Mouse (Mus musculus) cerebellum, postnatal 14 days (tissue): ENCODE measurements around the gene Rasgrp2.

Experiments used
- DNase-seq, 2 experiments: peaks; one replicate each; pipeline ENCODE4 v3.0.0; 2021; ENCODE audit warnings: mixed read lengths in 2 of 2

The Rasgrp2 gene

DNA sequence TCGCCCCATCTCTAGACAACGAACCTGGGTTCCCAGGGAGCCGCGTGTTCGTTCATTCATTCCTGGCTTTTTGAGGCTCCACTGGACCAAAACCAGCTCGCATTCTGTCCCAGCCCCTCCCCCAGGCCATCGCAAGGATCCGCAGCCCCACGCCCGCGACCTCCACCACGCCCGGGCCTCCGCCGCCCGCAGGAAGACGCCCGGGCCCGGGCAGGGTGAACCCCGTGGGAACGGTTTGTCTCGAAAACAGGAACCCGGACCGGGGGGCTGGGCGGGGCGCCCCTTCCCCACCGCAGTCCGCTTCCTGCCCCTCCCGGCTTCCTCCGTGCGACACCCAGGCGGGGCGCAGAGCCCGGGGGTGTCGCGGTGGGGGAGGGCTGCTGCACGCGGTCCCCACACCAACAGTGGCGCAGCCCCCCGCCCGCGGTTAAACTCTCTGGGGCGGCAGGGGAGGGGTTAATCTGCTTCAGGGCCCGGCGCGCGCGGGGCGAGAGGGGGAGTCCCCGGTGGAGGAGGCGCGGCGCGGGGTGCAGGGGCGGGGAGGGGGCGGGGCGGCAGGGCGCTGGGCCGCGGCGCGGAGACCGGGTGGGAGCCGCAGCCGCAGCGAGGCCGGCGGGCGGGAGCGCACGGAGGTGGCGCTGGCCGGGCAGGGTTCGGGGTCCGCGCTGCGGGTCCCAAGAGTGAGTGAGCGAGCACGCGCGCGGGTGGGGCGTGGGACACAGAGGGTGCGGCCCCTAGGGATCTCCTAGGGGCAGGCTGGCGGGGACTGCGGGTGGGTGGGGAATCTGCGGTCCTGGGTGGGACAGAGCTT is at the start of gene Rasgrp2:
Gene Rasgrp2 (plus strand): TSS at position 56 of the 811 bp plus-strand sequence.
- peak; percentile 46 to 56 for DNase-seq

DNA sequence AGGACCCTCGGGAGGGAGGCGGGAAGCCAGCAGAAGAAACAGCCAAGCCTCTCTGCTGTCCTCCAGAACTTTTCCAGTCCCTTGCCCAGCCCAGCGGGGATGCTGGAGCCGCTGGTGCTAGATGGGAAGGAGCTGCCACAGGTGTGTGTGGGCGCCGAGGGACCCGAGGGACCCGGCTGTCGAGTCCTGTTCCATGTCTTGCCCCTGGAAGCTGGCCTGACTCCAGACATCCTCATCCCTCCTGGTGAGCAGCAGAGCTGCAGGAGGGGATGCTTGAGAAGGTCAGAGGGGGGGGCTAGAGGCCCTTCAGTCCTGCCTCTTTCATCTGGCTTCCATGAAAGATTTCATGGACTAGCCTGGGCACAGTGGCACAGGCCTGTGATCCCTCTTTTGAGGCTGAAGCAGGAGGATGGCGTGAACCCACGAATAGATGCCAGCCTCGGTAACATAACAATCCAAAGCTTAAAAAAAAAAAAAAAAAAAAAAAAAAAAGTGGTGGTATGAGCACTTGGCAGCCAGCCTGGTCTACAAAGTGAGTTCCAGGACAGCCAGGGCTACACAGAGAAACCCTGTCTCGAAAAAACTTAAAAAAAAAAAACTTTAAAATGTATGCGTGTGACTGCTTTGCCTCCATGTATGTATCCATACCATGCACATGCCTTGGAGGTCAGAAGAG is 47.6 kb upstream of the Rasgrp2 start:
- DNase-seq: peak in 1 of 2 experiments; percentile 46

DNA sequence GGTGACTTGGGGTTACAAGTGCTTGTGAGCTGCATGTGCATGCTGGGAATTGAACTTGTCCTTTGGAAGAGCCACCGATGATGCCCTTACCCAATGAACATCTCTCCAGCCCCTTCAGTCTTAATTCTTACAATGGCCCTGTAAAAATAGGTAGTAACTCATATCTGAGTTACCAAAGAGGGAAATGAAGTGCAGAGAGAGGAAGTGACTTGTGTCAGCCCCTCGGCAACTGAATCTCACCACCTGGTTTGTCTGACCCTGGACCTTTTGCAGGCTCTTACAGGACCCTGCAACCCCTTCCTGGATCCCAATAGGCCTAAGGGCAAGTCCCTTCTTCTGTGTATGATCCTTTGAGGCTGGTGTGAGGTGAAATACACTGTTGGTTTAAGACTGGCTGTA is 47.0 kb upstream of the Rasgrp2 start:
- no peak for DNase-seq

DNA sequence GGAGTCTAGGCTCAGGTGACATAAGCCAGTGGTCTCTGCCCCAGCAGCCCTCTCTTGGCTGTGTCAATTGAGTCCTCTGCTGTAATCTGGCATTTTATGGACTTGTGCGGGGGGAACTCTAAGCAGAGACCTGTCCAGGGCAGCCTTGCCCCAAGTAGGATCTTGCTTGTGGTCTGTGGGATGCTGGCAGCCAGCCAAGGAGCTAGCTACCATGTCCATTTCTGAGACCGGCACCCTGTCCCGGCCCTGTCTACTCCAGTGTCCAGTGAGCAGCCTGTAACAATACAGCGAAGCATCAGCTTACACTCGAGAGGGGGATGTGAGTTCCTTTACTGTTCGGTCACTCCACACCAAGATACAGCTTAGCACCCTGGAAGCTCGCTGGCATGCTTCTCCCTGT is 45.1 kb upstream of the Rasgrp2 start:
- DNase-seq: no peak

DNA sequence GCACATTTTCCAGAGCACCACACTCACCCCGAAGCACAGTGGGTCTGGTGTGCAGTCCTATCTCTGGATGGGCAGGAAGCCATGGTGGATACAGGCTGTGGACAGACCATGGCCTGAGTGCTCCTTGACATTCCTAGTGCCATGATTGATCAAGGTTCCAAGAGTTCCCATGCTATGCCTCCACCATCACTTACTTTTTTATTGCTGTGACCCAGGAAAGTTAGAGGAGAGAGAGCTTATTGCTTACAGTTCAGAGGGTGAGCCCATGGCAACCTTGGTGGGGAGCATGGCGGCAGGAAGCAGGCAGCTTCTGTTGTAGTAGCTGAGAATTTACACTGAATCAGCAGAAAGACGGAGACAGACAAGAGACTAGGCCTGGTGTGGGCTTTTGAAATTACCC is 37.8 kb upstream of the Rasgrp2 start:
- no peak for DNase-seq

DNA sequence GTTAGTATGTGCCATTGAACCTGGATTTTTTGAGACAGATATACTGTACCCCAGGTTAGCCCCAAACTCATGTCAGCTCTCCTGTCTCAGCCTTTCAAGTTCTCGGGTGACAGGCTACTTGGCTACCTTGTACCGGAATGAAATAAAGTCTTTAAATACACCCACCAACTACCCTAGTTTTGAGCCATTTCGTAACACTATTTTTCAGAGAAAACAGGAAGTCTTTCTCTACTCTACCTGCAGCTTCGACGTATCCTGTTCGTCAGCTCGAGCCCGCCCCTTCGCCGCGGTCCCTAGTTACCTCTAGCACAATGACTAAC is 36.1 kb upstream of the Rasgrp2 start:
- no peak for DNase-seq

DNA sequence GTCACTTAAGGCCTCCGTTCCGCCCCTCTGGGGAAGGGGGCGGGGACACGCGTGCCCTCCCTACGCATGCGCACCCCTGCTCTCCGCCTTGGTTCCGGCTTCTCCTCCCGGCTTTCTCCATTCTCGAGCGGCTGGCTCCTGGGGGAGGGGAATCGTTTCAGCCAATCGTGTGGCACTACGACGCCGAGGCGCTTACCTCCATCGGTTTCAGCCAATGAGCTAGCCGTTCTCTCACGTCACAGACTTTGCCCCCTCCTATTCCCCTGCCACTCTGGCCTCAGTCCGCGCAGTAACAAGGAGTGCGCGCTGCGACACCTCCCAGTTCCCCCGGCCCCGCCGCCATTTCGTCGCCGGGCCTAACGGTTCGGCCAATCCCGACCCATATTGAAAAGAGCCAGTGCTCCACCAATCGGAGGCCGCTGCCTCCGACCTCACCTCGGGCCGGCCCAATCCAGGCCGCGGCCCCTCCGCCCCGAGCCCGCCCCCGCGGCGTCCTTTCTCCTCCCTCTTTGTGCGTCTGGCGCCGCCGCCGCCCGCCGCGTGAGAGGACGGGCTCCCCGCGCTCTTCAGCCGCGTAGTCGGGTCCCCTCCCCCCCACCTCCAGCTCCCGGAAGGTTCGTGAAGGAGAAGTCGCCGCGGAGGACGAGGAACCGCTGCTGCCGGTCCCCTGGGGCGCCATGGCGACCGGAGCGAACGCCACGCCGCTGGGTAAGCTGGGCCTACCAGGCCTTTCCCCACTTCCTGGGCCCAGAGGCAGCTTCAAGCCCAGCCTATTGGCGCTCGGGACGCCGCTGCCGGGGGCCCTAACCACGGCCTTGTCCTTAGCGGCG is 35.5 kb upstream of the Rasgrp2 start, which contains the start of gene Sf1:
Gene Sf1 (plus strand): TSS at position 280 of the 830 bp plus-strand sequence.
- DNase-seq: peak; percentile 100

DNA sequence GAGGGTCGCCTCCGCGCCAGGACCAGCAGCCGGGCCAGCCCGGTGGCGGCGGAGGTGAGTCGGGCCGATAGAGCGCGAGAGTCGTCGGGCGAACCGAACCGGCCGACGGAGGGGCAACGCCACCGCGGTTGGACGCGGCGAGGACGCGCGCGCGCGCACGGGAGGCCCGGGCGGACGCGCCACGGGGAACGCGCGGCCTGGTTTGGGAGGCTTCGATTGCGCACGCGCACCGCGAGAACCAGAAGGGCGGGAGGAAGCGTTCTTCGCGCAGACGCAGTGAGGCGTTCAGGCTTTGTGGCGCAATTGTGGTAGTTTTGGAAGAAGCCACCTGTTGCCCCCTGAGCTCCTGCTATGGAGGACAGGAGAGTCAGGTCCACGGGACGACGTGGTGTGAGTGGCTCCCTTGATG is 34.8 kb upstream of the Rasgrp2 start:
- peak; percentile 96 for DNase-seq

DNA sequence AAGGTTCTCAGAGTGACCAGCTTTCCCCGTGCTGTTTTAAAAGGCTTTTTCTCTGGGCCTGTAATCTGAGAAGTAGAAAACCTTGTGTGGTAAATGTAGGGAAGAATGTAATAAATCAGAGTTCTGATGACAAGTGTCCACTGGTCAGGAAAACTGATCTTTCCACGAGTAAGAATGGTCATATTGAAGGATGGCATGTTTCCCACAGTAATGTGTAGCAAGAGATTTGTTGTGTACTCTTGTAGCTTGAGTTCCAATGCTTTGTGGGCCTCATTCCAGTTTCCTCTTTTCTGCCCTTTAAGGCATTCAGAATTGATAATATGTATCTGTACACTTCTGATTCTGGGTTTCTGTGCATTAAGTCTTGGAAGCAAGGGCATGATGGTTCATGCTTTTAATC is 34.3 kb upstream of the Rasgrp2 start:
- no peak for DNase-seq

DNA sequence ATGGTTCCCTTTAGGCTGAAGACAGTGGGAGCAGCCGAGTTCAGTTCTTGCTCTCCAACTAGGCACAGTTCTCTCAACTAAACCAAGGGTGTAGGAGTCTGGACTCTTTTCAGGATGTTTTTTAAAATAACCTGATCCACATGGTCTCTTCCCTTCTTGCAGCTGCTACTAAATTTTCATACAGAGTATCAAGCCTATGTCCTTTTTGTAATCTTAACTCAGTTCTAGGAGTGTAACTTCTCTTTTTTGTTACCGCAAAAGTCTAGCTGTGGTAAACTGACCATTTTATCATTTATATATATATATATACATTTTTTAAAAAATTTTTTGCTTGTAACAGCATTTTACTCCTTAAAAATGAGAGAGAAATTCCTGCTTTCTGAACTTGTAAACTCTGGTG is 29.0 kb upstream of the Rasgrp2 start:
- no peak for DNase-seq

DNA sequence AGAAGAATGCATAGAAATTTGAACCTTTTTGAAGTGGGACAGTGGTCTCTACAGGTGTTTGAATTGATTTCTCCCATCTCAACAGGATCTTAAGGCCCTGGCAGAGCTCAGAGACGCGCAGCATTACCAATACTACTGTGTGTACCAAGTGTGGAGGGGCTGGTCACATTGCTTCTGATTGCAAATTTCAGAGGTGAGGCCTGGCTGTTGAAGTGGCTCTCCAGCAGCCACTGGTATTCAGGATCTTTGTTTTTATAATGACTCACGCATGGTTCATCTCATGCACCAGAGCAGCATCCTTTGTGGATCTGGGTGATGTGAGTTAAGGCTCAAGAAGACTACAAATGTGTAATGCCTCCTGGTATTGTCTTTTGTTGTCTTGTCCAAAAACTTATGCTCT is 26.7 kb upstream of the Rasgrp2 start:
- DNase-seq: no peak

DNA sequence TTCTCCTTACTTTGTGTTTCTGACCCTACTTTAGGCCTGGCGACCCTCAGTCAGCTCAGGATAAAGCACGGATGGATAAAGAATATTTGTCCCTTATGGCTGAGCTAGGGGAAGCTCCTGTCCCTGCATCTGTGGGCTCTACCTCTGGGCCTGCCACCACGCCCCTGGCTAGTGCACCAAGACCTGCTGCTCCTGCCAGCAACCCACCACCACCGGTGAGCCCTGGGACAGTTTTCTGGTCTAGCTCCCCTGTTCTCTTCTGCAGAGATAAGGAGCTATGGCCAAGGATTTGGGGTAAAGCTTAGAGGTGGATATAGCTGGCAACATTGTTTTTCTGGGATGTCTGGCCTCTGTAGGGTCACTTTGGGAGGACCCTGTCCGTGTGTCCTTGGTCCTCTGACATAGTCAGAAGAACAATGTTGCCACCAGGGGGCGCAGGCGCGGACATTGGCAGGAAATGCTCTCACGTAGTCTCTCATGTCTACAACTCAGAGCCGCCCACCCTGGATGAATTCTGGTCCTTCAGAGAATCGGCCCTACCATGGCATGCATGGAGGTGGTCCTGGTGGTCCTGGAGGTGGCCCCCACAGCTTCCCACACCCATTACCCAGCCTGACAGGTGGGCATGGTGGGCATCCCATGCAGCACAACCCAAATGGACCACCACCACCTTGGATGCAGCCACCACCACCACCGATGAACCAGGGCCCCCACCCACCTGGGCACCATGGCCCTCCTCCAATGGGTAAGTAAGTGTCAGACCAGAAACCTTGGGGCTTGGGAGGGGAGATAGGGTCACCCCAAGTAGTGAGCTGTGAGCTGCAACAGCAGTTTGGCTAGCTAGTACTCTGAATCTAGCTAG is 25.4 kb upstream of the Rasgrp2 start:
- peak; percentile 92 to 98 for DNase-seq

DNA sequence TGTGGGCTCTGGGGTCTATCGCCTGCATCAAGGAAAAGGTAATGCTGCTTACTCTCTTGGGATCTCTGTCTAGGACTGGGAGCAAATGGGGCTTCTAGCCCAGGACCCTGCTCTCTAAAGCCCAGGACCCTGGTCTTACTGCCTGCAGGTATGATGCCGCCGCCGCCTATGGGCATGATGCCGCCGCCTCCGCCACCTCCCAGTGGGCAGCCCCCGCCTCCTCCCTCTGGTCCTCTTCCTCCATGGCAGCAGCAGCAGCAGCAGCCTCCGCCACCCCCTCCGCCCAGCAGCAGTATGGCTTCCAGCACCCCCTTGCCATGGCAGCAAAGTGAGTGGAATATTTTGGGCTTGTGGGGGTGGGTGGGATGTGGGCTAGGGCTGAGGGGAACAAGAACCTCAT is 24.6 kb upstream of the Rasgrp2 start:
- DNase-seq: no peak

DNA sequence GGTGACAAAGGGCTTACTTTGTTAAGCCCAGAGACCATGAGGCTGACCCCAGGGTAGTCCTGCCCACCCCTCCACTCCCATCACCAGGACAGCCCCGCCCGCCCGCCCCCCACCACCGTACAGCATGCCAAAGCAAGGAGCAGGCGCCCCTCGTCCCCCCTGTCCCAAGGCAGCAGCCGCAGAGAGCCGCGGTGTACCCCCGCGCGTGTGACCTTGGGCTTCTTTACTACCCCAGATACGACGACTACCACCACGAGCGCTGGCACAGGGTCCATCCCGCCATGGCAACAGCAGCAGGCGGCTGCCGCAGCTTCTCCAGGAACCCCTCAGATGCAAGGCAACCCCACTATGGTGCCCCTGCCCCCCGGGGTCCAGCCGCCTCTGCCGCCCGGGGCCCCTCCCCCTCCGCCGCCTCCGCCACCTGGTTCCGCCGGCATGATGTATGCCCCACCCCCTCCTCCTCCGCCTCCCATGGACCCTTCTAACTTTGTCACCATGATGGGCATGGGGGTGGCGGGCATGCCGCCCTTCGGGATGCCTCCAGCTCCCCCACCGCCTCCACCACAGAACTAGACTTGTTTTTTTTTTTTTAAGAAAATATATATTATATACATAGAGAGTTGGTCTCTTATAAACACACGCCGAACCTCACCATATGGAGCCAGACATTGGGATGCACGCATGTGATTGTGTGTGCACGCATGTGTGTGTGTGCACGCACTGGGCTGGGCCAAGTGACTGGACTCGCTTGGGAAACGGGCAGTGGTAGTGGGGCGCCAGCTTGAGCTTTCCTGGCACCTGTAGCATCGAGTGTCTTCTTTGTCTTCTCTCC is 23.5 kb upstream of the Rasgrp2 start:
- peak in 1 of 2 experiments; percentile 49 for DNase-seq

DNA sequence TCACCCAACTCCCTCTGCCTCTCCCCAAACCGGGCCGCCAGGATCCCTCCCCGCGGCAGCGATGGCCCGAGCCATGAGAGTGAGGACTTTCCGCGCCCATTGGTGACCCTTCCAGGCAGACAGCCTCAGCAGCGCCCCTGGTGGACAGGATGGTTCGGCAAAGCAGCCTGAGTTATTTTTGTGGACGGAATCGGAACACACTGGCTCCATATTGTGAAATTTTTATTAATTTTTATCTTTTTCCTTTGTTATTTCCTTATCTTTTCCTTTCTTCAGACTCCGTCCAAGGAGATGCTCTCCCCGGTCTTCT is 22.9 kb upstream of the Rasgrp2 start:
- peak; percentile 84 to 95 for DNase-seq

DNA sequence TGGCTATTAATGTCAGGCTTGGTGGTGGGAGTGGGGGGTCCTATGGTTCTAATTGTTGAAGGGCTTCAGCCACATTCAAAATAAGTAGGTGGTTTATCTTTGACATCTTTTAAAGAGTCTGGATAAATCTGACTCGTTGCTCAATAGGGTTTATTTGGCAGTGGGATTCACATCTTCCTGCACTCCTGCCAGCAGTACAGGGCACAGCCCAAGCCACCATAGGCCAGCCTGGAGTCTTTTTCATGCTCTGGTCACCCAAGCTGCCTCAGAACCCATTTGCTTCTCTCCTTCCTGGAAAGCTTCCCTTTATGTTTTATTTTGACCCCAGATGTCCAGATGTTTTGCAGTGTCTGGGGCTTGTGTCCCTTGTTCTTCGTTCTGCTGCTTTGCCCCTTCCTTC is 22.5 kb upstream of the Rasgrp2 start:
- no peak for DNase-seq

DNA sequence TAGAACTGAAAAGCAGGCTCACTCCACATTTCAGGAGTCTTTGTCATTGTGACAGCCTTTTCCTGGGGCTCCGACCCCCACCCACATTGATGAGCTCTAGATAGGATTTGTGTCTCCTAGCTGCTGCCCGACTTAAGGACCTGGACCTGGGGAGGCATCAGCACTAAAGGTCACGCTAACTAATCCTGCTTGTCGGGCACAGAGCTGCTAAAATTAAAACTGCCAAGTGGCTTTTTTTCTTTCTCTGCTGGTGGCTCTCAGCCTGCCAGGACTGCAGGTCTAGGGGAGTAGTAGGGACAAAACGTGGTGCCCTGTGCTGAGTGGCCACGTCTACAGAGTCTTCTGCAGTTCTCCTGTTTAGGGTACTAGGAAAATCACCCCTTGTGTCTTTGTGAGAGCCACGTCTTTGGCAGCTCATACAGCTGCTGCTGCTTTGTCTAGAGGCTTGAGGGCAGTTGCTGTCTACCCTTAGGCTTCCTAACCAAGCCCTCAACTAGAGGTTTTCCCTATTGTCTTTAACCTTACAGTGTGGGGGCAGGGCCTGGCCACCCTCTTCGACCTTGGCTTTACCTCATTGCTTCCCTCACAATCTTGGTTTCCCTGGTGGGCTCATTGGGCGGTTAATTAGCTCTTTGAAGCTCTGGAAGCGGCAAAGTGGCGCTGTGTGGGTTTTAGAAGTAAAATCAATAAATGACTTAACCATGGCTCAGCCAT is 21.7 kb upstream of the Rasgrp2 start:
- DNase-seq: peak in 1 of 2 experiments; percentile 47

DNA sequence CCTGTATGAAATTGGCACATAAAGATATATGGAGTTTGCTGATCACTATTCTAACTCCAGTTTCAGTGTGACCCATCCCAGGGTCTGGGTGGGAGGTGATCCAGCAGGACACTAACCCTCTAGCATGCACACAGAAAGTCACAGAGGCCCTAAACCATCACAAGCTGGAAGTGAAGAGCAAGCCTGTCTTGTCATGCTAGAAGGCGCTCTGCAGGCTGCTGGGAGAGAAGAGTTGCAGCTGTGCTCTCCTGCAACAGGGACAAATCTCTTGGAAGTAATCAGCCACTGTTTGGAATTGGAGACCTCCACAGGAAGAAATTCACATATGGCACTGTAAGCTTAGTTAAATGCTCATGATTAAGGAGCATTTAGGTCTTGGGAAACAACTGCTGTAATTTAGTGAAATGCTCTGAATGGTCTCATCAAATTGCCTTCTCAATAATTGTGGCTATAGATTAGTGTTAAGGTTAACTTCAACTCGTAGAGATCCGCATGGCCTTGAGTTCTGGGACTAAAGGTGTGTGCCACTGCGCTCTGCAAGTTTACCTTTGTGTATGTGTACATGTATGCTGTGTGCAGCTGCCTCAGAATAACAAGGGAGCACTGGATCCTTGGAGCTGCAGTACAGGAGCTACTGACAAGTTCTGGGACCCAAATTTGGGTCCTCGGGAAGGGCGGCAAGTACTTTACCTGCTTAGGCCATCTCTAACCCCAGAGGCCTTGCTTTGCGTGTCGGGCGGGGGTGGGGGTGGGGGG is 18.6 kb upstream of the Rasgrp2 start:
- no peak for DNase-seq

DNA sequence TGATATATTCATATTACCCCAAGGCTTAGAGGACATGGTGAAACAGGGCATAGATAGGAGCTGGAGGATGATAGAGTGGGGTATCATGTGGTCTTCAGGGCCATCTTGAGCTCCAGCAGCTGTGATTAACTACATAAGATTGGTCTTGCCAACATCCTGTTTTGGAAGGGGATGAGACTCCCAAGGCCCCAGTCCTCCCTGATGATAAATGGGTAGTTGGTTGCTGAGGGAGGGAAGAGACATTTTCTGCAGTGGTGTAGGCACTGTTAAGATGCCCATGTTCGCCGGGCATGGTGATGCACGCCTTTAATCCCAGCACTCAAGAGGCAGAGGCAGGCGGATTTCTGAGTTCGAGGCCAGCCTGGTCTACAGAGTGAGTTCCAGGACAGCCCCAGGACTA is 17.9 kb upstream of the Rasgrp2 start:
- no peak for DNase-seq

DNA sequence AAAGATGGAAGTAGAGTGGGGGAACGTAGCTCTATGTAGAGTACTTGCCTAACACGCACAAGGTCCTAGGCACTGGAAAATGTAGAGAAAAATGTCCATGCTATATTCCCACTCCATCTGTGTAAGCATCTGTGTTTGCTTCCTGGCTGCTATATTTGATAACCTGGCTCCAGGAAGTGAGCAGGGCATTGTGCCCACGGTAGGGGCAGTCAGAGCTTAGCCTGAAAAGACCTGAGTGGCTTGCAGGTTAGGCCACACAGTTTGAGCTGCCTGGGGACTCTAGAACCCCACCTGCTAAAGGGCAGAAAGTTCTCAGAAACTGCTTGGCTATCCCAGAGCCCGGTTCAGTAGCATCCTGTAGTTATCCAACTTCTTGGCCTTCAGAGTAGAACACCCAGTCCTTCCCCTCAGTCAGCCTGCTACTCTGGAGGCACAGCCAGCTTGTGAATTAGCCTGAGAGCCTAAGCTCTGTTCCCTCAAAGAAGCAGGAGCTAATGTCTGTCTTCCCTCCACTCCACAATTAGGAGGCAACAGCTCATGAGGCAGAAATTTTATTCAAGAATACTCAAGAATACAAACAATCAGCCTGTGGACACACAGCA is 16.7 kb upstream of the Rasgrp2 start:
- DNase-seq: peak; percentile 68 to 69
